Mouse (Mus musculus): Measurements from ENCODE around the gene Cacna1e.

DNA sequence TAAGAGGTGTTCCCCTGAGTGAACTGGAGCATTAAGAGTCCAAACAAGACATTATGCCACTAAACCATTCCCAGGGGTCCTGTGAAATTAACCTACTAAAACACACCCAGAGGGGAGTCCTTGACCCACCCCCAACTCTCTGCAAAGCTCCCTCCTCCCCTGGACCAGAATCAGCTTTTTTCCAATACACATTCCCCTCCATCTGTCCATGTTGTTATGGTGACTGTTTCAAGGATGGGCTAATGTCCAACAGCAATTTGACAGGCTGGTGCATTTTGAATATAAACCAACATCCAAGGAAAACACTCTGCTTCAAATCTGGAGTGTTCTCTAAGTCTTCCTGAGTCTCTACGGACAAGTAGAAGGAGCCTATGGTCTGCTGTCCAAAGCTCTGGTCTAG is 78.6 kb downstream of the Cacna1e start:
- no peak for TF ChIP-seq POLR2A (IDR thresholded peaks at IDR 0.05; ENCODE audit: extremely low read depth, insufficient read depth, low read length)
- no peak for TF ChIP-seq CTCF (IDR thresholded peaks at IDR 0.05; ENCODE audit: extremely low read depth, insufficient read depth, low read length)
